Mouse (Mus musculus) layer of hippocampus, adult 9-10 months (tissue): ENCODE results near the gene Zmiz1.

Experiments used
- DNase-seq: peaks from one replicate; pipeline ENCODE4 v3.0.0; 2022; ENCODE audit warnings: low spot score

Gene Zmiz1

GRCm38 (mm10) chr14:25493301-25494241 is 34.6 kb downstream of the Zmiz1 start:
- peak; percentile 73 for DNase-seq

- no peak for DNase-seq
Observed at GRCm38 (mm10) chr14:25494778-25495177, 35.8 kb downstream of the Zmiz1 start.

GRCm38 (mm10) chr14:25496116-25496515 is 37.1 kb downstream of the Zmiz1 start:
- no peak for DNase-seq

GRCm38 (mm10) chr14:25496989-25497388 is 38.0 kb downstream of the Zmiz1 start:
- DNase-seq = no peak

GRCm38 (mm10) chr14:25497596-25497995 is 38.6 kb downstream of the Zmiz1 start:
- DNase-seq = no peak

- no peak for DNase-seq
Observed at GRCm38 (mm10) chr14:25498367-25498766, 39.4 kb downstream of the Zmiz1 start.

- no peak for DNase-seq
Observed at GRCm38 (mm10) chr14:25499526-25499925, 40.5 kb downstream of the Zmiz1 start.

GRCm38 (mm10) chr14:25500511-25501120 is 41.6 kb downstream of the Zmiz1 start:
- DNase-seq = no peak

GRCm38 (mm10) chr14:25501481-25501880 is 42.5 kb downstream of the Zmiz1 start:
- no peak for DNase-seq

GRCm38 (mm10) chr14:25502355-25502754 is 43.4 kb downstream of the Zmiz1 start:
- DNase-seq = no peak

GRCm38 (mm10) chr14:25504241-25504640 is 45.3 kb downstream of the Zmiz1 start:
- no peak for DNase-seq

- DNase-seq = no peak
Observed at GRCm38 (mm10) chr14:25505201-25505671, 46.3 kb downstream of the Zmiz1 start.

- DNase-seq = no peak
Observed at GRCm38 (mm10) chr14:25508111-25508756, 49.2 kb downstream of the Zmiz1 start.

GRCm38 (mm10) chr14:25508757-25509139 is 49.8 kb downstream of the Zmiz1 start:
- DNase-seq = no peak

GRCm38 (mm10) chr14:25509450-25510129 is 50.6 kb downstream of the Zmiz1 start:
- no peak for DNase-seq

- no peak for DNase-seq
Observed at GRCm38 (mm10) chr14:25510362-25510761, 51.4 kb downstream of the Zmiz1 start.

GRCm38 (mm10) chr14:25510987-25511386 is 52.0 kb downstream of the Zmiz1 start:
- no peak for DNase-seq

GRCm38 (mm10) chr14:25511564-25511963 is 52.6 kb downstream of the Zmiz1 start:
- no peak for DNase-seq

- no peak for DNase-seq
Observed at GRCm38 (mm10) chr14:25511967-25512366, 53.0 kb downstream of the Zmiz1 start.

- no peak for DNase-seq
Observed at GRCm38 (mm10) chr14:25512803-25513202, 53.8 kb downstream of the Zmiz1 start.

GRCm38 (mm10) chr14:25513496-25513895 is 54.5 kb downstream of the Zmiz1 start:
- DNase-seq = no peak

GRCm38 (mm10) chr14:25514943-25515512 is 56.0 kb downstream of the Zmiz1 start:
- DNase-seq = no peak
